Mouse (Mus musculus) mouse embryonic stem cell (cell line): ENCODE results near the gene Drd4.

Experiments used
- in situ Hi-C, 2 experiments: fragments of 300-500 bp; cut with MboI; formaldehyde crosslinking; loops; 1 replicate in 1 of 2; 3 replicates in 1 of 2; pipeline ENCODE4 v1.14.3; 2019 to 2020; ENCODE audit warnings: low sequenced_read_pairs in 2 of 2, low pct_unique_long_range_greater_than_20kb in 1 of 2, mixed read lengths in 1 of 2; ENCODE audit not compliant: unreplicated experiment in 1 of 2

The Drd4 gene

DNA sequence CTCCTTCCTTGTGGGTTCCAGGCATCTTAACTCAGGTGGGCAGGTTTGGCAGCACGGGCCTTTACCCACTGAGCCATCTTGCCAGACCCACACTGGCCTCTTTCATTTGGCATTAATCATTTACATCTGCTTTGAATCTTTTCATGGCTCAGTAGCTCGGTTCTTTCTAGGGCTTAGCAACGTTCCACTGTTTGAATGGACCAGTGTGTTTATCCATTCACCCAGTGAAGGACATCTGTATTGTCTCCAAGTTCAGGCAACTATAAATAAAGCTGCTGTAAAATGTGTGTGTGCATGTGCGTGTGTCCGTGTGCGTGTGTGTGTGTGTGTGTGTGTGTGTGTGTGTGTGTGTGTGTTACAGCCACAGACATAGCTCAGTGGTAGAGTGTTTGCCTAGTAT lies 10.4 kb upstream of the Drd4 start:
- in situ Hi-C loops, result no loop called here

DNA sequence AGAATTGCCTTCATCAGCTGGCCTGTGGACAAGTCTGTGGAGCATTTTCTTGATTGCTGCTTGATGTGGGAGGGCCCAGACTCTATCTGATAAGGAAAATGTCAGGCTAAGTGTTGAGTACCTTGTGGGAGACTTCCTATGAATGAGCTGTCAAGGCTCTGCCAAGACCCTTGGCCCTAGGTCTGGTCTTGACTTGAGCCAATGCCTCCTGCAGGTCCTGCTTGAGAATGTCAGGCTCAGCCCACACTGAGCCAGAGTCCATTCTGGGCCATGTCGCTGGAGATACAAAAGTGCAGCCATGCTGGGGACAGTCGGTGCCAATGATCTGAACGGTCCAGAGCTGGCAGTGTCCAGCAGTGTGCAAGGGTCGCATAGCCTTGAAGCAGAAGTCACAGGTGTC lies 9.1 kb upstream of the Drd4 start:
- in situ Hi-C loops, result no loop called here

DNA sequence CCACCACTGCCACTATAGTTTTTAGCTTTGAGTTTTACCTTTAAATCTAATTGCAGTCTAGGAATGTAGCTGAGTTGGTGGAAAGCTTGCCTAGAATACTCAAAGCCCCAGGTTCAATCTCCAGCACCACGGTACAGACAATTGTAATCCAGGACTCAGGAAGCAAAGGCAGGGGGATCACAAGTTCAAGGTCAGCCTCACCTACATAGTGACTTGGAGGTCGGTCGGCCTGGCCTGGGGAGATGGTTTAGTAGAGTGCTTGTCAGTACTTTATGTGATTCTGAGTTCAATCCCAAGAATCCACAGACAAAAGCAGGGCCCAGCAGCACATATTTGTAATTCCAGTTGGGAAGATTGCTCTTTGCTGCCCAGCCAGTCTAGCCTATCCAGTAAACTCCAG lies 3.8 kb upstream of the Drd4 start:
- in situ Hi-C loops, result no loop called here

DNA sequence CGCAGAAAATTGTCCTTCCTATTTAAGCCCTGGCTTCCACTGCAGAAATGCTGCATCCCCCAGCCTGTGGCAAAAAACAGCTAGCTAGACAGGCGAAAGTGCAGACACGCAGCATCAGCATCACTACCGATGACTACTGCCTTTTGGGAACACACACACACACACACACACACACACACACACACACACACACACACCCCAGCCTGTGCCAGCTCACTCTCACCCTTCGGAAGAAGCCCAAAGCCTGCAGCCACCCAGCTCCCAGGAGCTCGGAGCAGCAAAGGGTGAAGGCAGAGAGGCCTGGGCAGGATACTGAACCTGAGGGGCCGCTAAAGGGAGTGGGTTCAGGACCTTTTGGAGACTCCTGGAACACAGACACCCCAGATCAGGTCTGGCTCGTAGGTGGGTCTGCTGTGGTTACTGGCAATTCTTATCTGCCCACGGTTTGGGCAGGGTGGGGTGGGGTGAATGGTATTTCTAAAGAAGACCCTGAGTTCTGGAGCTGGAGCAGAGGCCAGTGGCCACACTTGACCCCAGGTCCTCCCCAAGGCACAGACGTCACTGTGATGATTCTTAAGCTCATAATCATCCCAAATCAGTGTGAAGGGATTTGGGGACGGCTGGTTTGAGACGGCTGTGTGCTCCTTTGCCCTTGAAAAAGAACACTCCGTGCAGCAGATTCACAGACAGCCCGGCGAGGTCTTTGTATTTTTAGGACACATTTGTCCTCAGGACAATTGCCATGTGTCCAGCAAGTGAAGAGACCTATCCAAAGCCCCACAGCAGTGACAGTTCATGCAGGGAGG lies 980 bp downstream of the Drd4 start:
- in situ Hi-C loops, result no loop called here

DNA sequence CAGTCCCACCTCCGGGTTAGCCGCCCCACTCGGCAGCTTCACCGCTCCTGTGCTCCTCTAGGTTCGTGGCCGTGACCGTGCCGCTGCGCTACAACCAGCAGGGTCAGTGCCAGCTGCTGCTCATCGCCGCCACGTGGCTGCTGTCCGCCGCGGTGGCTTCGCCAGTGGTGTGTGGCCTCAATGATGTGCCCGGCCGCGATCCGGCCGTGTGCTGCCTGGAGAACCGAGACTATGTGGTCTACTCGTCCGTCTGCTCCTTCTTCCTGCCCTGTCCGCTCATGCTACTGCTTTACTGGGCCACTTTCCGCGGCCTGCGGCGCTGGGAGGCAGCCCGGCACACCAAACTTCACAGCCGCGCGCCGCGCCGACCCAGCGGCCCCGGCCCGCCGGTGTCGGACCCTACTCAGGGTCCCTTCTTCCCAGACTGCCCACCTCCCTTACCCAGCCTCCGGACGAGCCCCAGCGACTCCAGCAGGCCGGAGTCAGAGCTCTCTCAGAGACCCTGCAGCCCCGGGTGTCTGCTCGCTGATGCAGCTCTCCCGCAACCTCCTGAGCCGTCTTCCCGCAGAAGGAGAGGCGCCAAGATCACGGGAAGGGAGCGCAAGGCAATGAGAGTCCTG lies 2.2 kb downstream of the Drd4 start:
- in situ Hi-C loops, result no loop called here

DNA sequence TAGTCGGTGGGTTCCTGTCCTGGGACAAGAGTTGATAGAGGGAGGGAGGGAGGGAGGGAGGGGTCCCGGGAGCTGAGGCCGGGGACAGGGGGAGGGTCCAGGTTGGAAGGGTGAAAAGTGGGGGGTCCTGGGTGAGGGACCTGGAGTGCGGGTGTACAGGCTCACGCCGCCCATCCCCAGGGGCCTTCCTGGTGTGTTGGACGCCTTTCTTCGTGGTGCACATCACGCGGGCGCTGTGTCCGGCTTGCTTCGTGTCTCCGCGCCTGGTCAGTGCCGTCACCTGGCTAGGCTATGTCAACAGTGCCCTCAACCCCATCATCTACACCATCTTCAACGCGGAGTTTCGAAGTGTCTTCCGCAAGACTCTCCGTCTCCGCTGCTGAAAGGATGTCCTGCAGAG lies 2.7 kb downstream of the Drd4 start:
- in situ Hi-C loops, result no loop called here

DNA sequence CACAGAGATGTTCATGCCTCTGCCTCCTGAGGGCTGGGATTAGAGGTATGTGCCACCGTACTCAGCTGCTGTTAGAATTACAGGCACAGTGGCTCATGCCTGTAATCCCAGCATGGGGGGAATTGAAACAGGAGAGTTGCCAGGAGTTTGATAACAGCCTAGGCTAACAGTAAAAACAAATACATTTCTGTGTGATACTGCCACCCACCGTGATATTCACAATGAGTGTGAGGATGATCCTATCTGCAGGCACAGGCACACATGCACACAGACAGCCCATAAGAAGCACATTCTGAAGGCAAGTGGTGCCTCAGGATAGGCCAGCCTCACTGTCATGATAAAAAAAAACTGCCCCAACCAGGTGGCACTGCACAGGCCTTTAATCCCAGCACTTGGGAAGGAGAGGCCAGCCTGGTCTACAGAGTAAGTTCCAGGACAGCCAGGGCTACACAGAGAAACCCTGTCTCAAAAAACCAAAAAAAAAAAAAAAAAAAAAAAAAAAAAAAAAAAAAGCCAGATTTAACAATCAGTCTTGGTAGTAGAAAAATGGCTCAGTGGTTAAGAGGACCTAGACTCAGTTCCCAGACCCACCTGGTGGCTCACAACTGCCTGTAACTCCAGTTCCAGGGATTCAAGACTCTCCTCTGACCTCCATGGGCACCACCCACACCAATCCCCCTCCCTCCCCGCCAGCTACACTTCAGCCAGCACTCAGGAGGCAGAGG lies 6.3 kb downstream of the Drd4 start:
- in situ Hi-C loops, result no loop called here

DNA sequence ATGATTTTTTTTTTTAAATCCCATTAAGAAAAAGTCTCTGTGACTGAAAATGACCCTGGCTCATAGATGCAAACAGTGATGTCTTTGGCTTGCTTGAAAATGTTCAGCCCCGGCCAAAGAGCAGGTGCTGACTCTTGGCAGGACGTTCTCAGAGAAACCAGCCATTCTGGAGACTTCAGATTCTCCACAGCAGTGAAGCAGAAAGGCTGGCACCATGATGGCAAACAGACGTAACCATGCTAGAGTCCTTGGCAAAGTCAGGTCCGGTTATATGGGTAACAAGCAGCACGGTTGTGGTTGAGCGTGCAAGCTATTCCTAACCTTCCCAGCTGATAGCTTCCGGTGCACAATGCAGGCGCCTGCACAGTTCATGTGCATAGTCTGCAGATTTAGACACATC lies 7.4 kb downstream of the Drd4 start:
- in situ Hi-C loops, result no loop called here

DNA sequence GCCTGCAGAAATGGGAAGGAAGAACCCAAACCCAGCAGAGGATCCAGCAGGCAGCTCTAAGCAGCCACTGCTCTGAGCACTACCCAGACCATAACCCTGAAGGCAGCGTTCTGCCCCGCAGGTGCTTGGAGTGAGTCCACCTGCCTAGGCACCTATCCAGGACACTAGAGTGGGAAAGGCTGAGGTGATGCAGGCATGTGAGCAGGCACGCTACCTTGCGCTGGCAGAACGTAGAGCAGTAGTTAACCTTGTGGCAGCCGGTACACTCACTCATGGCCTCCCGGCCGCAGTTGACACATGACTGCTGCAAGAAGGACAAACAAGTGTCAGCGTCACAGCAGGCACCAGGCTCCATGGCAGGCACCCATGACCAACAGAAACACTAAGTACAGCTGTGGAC lies 9.6 kb downstream of the Drd4 start:
- in situ Hi-C loops, result no loop called here

DNA sequence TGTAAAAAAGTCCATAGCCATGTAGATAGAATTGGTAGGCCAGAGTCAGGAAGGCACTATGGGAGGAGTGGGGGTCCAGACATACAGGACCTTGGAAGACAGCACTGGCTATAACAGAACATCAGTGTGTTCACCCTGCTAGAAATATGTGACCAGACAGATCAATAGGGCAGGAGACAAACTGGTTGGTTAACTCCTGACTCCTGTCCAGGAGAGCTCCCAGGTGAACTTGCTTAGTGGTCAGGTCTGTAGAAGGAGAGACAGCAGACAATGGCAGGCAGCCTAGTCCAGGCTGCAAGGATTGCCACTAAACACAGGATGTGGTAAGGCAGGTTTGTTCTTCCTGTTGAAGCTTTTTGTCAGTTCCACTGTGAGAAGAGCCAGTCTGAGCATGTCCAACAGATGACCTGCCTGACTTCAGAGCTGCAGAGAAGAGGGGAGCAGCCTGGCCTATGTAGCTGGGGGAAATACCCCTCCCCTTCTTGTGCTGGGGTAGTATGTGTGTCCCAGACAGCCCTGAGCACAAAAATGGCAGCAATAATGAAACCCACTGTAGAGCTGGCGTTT lies 11.0 kb downstream of the Drd4 start:
- in situ Hi-C loops, result no loop called here

DNA sequence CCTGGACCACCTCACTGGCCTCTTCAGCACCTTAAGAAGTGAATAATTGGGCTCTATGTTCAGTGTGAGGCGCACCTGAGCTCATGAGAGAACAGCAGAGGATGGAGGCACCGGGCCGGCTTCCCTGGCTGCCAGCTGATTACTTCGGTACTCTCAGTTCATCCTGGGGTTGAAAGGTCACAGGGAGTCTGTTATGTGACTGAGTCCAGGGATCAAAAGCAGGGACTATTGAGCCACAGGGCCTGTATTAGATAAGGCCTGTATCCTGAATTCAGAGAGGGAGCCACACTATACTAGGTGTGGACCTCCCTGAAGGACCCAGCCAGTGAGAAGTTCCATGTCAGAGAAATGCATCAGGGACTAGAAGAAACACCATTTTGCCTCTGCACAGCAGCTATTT lies 12.7 kb downstream of the Drd4 start:
- in situ Hi-C loops, result no loop called here

DNA sequence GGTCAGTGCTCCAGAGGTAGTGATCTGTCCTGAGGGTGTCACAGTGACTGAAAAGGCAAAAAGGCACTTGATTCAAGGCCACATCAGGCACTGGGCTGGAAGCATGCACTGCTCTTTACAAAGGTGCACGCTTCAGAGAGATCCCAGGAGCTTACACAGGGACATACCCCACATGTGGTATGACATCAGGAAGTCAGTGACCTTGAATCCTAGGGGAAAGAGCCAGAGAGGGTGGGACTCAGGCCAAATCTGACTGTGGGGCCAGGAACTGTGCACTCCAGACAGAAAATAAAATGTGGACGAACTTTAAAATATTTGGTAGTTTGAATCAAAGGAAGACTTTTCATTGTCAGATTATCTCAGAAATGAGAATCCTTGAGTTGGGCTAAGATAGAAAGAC lies 22.6 kb downstream of the Drd4 start:
- in situ Hi-C loops, result loop anchor here (5.0 to 10.0 kb wide), 2 partner anchors 60 to 62 kb away; no protein-coding TSS in a partner anchor

DNA sequence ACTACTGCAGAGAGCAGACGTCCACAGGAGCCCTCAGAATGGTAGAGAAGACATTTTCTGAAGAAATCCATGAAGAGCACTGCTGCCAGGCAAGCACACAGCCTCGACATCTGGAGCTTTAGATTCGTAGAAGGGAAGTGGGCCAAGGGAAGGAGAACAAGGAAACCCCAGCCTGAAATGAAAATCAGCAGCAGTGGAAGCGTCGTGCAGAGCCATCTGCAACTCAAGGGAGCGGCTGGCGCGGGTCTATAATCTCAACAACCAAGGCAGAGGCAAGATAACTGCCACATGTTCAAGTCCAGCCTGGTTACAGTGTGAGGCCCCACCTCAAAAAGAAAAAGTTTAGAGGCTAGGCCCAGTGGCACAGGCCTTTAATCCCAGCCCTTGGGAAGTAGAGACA lies 23.3 kb downstream of the Drd4 start:
- in situ Hi-C loops, result loop anchor here in 1 of 2 experiments (10.0 kb wide), 1 partner anchor 60 kb away; no protein-coding TSS in a partner anchor

DNA sequence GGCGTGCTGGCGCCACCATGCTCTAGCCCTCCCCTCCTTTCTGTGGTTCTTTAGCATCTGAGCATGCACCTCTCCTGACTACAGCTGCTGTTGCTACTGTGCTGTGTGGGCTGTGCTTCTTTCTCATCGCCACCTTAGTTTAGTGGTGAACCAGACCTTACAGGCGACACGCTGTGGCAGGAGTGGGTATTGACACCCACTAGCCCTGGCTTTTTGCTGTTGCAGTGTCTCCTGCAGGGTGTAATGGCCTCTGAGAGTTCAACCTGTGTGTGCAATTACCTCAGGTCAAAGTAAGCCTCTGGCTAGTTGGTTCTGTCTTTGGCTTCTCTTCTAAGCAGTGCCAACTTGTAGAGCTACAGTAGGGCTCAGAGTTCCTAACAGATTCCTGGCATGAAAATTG lies 24.2 kb downstream of the Drd4 start:
- in situ Hi-C loops, result loop anchor here in 1 of 2 experiments (10.0 kb wide), 1 partner anchor 61 kb away; no protein-coding TSS in a partner anchor

DNA sequence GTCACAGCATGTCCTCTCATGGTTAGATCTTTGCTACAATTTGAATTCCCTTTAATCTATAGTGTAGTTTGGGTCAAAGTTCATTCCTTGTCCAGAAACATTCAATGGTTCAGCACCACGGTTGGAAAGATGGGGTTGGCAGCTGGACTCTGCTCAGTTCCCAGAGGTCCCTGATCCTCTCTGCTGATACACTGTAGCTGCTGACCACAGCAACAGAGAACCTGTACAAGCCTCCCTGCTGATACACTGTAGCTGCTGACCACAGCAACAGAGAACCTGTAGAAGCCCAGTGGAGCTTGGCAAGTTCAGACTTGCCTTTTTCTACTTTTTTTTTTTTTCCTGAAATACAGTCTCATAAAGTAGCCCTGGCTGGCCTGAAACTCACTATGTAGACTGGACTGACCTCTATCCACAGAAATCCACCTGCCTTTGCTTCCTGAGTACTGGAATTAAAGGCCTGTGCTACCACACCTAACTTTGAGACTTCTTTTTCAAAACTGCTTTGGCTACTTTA lies 25.9 kb downstream of the Drd4 start:
- in situ Hi-C loops, result loop anchor here in 1 of 2 experiments (10.0 kb wide), 1 partner anchor 63 kb away; no protein-coding TSS in a partner anchor

DNA sequence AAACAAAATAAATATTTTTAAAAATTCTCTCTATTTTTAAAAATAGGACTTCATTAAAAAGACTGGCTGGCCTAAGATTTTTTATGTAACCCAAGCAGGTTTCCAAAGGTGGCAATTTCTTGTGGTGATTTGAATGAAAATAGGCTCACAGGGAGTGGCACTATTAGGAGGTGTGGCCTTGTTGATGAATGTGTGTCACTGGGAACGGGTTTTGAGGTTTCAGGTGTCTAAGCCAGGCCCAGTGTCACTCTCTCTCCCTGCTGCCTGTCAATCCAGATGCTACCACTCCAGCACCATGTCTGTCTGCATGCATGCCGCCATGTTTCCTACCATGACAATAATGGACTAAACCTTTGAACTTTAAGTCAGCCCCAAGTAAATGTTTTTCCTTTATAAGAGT lies 27.6 kb downstream of the Drd4 start:
- in situ Hi-C loops, result loop anchor here in 1 of 2 experiments (10.0 kb wide), 1 partner anchor 65 kb away; no protein-coding TSS in a partner anchor

DNA sequence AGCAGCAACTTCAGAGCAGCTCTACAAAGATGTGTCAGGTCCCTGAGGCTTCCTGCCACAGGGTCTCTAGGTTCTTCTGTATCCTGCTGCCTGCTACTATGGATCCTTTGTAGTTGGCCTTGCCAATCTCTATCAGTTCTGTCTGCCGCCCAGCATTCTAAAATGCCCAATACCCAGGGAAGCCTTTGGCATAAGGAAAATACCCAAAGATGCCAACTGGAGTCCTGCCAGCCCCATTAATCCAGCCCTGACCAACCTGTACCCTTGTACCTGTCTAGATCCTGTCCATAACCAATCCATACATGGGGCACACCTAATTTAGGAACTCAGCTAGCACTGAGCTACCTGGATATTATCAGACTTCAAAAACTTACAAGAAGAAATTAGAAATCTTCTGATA lies 32.9 kb downstream of the Drd4 start:
- in situ Hi-C loops, result no loop called here

DNA sequence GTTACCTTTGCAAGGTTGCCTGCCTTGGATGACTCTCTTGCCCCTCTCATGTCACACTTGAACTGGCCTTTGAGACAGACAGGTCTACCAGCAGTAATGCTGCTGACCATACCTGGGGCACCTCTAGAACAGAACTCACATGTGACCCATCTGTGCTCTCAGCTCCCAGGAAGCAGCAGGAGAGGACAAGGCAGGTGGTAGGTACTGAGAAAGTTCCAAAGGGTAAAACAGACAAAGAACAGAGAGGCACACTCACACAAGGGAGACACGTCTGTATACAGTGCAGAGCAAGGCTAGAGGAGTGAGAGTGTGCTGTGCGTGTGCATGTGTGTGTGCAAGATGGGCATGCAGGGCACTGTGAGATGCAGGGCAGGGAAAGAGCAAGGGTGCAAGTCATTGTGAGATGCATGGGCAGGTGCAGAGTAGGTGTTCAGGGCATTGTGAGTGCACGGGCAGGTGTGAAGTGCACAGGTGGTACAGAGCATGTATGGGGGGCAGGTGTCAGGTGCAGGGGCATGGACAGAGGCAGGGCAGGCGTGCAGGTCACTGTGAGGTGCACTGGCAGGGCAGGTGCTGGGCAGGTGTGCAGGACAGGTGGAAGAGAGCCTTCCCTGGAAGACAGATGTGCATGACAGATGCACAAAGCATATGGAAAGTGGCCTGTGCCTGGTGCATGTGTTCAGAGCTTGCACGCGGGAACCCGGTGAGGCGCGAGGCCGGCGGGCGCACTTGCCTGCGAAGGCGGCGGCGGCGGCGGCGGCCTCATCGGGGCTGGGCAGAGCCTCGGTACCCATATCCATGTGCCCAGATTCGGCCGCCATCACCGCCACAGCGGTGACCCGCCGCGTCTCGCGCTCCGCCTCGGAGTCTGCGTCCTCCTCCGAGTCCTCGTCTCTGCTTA lies 35.0 kb downstream of the Drd4 start:
- in situ Hi-C loops, result no loop called here
